Mouse (Mus musculus): ENCODE measurements around the gene Serpine2.

The Serpine2 gene

DNA sequence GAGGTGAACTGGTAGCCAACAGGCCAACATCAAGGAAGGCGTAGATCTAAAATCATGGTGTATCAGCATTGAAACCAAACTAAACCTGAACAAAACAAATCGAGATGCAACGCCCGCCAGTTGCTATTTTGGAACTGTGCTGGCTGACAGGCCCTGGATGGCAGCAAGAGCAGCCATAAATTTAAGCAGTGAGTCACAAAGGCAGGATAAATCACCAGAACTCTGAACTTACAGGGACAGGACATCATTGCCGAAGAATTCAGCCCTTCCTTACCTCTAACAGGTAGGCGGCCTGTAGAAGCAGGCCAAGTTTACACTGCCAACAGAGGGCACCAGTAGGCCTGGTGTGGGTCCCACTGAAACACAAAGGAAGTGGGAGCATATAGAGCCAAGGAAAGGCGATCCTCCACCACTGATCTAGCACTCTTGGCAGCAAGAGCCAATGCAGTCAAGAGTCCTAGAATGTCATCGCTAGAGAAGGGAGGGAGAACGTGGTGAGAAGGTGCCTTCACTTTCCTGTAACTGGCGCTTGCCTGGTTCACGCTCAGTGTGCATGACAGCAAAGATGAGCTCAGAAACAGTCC, 41.6 kb downstream of the Serpine2 start:
- DNase-seq (ENCODE audit: extremely low read depth, insufficient read length, low spot score), result no peak

DNA sequence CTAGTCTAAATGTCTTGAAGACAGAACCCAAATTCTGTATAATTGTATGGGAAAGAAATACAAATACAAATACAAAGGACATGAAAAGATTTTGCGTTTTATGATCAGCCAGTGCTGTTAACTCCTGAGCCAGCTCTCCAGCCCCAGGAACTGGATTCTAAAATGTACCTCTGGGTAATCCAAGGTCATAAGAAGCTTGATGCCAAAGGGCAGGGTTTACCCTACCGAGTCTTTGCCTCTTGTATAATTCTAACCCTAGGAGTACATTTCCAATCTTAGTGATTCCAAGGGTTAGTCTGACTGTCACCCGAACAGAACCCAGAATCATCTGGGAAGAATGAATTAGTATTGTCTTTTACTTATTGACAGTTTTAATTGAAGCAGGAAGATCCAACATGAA, 45.5 kb downstream of the Serpine2 start:
- no peak for DNase-seq (ENCODE audit: extremely low read depth, insufficient read length, low spot score)

DNA sequence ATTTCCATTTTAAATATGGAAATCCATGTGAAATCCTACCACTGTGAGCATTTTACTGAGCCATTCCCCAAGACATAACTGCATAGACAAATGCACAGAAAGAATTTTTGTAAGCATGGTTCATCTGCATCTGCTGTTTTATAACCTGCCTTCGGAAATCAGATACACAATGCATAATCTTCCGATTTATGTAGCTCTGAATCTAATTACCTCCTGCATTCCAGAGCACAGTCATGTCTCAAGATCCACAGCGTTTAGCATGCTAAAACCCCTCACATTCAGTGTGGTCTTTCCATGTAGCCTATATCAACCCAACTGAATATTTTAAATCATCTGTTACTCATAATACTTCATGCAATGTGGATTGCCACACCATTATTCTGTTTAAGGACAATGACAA, 51.5 kb downstream of the Serpine2 start:
- no peak for DNase-seq (ENCODE audit: extremely low read depth, insufficient read length, low spot score)

DNA sequence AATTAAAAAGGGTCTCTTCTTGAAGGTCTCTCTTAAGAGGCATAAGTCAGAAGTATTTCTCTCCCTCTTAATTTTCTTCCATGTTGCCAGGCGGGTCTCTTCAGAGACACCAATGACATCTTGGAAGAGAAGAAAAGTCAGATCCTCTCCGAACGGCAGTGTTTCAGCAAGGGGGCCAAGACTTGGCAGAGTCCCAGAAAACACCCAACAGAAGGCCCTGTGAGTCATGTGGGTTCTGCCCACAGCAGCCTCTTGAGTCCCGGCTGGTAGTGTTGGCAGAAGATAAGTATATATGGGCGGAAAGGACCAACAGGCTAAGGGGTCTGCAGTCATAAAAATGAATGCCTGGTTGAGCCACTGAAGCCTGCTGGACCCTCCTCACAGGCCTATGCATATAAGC, 54.1 kb downstream of the Serpine2 start:
- DNase-seq (ENCODE audit: extremely low read depth, insufficient read length, low spot score), result no peak

DNA sequence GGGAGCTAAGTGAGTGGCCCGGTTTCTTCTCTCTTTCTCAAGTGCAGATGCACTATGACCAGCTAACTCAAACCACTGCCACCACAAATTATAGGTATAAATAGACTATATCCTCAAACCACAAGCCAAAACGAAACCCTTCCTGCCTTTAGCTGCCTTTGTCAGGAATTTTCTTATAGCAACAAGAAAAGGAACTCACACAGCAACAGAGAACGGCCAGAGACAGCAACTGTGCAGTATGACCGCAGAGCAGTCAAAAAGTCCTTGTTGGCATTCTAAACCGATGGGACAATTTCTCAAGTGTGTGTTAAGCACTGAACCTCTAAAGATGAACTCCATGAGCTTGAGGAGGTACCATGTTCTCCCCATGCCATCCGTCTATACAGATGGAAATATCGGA, 57.4 kb downstream of the Serpine2 start:
- DNase-seq (ENCODE audit: extremely low read depth, insufficient read length, low spot score), result no peak

DNA sequence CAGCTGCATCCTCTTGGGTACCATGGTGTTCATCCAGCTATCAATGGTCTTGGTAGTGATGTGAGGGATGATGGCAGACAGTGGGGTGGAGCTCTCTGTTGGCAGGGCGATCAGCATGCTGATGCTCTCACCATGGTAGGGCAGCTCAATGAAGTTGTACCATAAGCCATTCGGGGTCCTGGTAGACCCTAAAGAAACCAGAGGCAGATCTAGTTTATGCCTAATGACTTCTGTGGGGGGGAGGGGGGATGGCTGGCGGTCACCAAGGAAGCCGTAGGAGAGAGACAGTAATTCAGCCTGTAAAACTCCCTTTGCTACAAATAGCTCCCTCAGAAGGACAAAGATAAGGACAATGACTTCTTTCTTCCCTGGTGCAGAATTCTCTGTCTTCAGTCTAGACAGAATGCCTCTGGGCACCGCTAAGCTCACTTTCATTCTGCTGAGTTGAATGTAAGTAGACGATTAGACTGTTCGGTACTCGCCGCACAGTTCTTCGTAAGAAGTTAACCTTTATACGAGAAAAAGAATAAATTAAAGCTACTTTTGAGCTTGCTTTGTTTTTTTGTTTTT, 58.0 kb downstream of the Serpine2 start:
- no peak for DNase-seq (ENCODE audit: extremely low read depth, insufficient read length, low spot score)

DNA sequence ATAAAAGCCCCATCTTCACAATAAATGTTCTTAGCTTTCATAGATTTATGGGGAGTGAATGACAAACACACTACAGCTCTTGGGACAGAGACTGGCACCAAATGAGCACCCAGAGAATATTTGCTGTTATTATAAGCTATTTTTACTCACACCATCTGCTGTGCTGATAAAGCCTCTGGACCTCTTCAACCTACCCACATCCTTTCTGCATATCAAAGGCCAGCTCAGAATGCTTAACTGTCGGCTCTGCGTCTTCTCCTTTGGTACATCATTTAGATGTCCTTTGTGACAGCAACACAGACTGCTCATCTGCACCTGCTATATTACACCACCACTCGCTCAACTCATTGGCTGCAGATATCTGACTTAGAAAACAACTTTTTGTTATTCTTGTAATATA, 63.9 kb downstream of the Serpine2 start:
- no peak for DNase-seq (ENCODE audit: extremely low read depth, insufficient read length, low spot score)

DNA sequence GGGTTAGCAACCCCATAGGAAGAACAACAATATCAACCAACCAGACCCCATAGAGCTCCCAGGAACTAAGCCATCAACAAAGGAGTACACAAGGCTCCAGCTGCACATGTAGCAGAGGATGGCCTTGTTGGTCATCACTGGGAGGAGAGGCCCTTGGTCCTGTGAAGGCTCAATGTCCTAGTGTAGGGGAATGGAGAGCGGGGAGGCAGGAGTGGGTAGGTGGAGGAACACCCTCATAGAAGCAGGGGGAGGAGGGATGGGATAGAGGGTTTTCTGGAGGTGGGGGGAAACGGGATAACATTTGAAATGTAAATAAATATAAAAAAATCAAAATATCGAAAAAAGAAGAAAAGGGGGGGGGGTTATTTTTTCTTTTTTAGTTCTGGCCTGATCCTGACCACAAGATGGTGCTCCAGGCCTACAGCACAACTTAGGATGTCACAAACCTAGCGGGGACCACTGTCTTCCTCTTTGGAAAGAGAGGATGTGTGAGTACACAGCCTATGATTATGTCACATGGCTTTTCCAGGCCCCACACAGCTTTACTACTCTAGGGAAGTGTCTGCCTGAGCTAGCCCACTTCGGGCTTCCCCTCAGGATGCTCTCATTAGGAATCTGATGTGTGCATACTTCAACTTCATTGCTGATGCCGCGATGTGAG, 74.6 kb downstream of the Serpine2 start:
- no peak for DNase-seq (ENCODE audit: extremely low read depth, insufficient read length, low spot score)

DNA sequence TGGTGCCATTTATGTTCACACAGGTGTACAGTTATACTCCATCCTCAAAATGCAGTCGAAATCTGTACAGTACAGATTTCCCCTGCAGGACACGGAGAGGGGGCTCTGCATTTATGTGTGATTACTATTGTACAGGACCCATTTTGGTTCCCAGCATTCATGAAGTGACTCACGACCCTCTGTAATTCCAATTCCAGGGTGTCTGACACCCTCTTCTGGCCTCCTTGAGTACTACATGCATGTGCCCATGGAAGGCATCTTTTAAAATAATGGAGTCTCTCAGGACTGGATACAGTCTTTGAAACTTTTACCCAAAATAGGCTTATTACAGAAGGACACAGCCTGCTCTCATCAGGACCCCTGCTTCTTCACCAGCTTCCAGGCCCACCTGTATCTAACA, 78.5 kb downstream of the Serpine2 start:
- DNase-seq (ENCODE audit: extremely low read depth, insufficient read length, low spot score), result no peak

DNA sequence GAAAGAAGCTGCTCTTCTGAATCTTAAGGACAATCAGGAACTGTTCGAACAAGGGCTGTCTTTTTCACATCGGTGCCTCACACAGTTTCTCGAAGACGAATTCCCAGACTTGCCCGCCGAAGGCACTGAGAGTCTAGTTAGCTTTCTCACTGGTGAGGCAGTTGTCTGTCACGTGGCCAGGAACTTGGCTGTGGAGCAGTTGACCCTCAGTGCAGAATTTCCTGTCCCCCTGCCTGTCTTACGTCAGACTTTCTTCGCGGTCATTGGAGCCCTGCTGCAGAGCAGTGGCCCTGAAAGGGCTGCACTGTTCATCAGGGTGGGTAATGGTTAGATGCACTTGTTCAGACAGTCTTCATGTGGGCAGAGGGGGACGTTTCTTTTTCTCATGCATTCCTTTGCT, 83.0 kb downstream of the Serpine2 start:
- DNase-seq (ENCODE audit: extremely low read depth, insufficient read length, low spot score), result no peak

DNA sequence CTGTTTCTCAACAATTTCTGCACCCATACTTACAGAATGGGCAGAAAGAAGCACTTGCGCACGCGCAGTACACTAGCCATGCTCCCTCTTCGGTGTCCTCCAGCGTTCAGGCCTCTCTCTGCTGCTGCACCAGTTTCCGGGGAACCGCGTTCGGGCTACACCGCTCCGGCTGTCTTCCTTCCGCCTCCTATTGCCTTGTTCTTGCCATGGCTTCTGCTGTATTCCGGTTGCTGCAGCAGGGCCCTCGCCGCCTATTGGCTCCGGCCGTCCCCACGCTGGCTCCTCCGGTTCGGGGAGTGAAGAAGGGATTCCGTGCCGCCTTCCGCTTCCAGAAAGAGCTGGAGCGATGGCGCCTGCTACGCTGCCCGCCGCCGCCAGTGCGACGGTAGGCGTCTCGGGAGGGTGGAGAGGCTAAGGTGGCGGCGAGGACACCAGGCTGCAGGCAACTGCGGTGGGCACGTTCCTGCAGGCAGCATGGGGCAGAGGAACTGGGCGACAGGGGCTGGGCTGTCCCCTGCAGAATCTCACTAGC, 85.0 kb downstream of the Serpine2 start, which contains the start of the genes Mrpl44 and Wdfy1:
TSS of gene Mrpl44 (plus strand) at position 92 of the 532 bp plus-strand sequence.
TSS of gene Wdfy1 (minus strand) at position 217 of the 532 bp plus-strand sequence.
- peak; percentile 93 for DNase-seq (ENCODE audit: extremely low read depth, insufficient read length, low spot score)

DNA sequence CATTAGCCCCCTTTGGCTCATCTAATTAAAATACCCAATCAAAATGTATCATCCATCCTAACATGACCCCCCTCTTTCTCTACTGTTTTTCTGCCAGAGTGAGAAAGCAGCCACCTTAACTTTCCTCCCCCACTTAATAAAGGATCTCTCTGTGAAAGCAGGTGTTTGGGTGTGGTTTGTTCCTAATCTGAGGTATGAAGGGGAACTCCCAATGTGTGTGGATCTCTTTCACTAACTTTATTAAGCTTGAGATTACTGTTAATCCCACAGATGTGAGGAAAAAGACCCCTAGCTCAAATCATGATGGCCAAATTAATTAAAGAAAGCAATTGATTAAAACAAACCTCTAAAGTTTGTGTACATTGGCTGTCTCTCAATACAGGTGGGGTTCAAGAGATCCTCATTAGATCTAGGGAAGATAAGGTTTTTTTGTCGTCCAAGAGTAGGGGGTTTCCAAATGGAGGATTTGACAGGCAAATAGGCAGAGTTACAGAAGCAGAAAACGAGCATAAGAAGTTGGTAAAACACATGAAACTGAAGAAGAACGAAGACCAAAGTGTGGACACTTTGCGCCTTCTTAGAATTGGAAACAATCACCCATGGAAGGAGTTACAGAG, 86.7 kb downstream of the Serpine2 start:
- DNase-seq (ENCODE audit: extremely low read depth, insufficient read length, low spot score), result no peak

DNA sequence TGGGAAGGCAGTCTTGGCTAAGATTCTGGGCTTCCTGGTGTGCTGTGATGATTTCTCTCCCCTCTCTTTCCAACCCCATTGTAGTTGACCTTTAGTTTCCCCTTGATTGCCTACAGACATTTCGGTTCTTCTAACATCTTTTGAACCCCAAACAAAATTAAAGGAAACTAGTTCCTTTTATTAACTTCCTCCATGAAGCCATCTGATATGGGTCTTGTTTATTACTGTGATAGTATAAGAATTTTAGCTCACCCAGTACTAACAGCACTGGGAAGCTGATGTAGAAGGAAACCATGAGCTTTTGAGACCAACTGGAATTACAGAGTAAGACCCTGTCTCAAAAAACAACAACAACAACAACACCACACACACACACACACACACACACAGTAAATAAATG, 92.7 kb downstream of the Serpine2 start:
- DNase-seq (ENCODE audit: extremely low read depth, insufficient read length, low spot score), result no peak

DNA sequence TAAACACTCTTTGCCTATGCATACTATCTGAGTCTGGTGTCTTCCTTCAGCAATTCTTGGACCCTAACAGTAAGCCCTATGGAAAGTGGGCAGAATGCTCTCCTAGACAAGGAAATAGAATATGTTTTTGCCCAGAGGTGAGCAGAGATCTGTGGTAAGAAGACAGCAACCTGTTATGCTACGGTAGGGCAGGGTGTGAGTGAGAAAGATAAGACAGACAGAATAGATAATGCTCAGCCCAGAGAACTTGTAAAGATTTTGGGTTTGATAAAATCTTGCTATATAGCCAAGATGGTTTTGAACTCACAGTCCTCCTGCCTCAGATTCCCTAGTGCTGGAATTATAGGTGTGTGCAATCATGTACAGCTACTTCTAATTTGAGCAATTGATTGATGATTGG, 96.5 kb downstream of the Serpine2 start:
- no peak for DNase-seq (ENCODE audit: extremely low read depth, insufficient read length, low spot score)

DNA sequence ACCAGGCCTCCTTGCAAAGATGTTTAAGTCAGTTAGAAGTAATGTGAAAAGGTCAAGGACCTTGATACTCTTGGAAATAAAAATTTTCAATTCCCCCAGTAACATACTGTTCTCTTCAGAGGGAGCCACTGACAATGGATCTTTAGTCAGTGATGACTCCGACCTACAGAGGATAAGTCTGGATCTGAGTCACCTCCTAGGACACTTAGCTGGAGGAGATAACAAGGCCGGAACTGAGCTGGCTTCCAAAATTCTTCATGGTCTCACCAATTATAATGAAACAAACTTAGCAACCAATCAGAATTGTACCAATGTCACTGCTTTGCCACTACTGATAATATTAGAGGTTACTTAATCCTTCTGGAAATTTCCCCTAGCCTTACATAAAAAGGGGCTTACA, 96.9 kb downstream of the Serpine2 start:
- no peak for DNase-seq (ENCODE audit: extremely low read depth, insufficient read length, low spot score)

DNA sequence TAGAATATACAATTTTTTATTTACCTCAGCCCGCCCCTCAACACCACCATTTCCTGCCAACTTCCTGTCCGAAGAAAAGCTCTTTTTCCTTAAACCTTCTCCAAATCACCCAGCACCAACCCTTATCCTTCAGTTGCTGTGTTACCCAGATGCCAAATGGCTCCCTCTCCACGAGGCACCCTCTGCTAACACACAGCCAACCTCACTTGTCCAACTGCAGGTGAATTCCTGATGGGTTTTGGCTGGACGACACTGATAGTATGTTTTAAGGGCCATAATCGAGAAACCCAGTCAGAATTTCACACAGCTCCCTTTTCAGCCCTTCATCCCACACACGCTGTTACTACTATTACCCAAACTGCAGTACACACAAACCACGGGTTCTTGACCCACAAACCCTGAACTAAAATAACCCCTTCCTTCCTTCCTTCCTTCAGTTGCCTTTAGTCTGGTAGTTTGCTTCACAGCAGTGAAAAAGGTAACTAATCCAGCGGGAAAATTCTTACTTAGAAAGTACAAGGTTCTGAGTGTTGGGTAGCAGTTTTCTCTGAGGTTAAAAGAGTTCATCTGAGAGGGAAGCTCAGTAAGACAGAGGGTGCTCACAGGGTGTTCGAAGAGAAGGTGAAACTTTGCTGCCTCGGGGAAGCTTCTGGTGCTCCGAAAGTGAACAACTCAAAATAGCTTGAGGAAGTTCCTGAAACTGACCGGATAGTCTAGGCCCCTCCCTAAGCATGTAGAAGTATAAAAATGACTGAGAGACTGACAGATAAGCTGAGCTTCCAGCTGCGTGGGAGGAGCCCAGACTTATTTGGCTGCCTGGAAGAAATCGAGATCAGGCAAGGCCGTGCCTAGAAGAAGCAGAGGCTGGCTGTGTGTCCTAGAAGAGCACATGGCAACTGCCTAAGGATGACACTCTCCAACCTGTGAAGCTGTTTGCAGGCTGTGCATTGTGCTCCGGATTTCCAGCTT, 98.4 kb downstream of the Serpine2 start:
- DNase-seq (ENCODE audit: extremely low read depth, insufficient read length, low spot score), result no peak

DNA sequence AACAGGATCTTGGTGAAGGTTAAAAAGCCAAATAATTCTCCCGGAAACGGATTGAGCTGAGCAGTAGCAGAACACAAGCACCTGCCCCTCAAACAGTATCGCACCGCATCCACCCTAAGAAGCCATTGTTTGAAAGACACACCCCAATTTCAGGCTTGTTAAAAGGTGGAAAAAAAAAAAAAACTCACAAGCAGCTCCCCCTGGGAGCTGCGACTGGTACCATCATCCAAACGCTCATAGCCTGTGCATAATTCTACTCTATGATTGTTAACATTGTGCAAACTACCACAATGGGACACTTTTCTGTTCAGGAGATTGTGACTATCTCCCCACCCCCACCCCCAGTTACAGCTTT, 99.1 kb downstream of the Serpine2 start:
- DNase-seq (ENCODE audit: extremely low read depth, insufficient read length, low spot score), result no peak

DNA sequence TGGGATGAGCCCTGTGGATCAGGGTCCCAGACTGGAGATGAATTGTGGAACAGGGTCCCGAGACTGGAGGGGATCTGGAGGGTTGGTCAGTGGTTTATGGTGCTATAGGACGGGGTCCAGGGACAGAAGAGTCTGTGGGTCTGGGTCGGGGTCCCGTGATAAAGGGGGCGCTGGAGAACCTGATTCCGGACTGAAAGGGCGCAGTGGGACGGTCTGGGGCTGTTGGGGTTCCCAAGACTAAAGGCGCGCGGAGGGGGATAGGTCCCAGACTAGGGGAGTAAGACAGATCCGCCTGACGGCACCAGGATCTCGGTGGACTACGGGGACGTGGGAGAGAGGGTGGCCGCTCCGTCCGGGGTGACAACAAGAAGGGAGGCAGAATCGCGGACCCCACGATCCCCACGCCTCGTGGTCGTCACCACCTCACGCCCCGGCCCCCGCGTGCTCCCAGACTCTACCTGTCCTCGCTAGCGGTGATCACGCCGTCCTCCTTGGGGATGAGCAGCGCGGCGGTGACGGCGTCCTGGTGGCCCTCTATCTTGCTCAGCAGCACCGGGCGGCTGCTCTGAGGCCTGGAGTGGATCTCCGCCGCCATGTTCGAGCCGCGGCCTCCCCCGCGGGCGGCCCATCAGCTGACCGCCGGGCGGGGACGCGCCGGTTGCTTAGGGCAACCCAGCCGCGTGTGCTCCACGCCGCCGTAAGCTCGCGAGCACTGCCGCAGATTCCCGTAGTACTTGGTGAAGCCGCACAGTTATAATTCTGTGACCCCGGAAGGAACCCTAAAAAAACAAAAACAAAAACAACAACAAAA, 99.7 kb downstream of the Serpine2 start:
- peak; percentile 85 for DNase-seq (ENCODE audit: extremely low read depth, insufficient read length, low spot score)

DNA sequence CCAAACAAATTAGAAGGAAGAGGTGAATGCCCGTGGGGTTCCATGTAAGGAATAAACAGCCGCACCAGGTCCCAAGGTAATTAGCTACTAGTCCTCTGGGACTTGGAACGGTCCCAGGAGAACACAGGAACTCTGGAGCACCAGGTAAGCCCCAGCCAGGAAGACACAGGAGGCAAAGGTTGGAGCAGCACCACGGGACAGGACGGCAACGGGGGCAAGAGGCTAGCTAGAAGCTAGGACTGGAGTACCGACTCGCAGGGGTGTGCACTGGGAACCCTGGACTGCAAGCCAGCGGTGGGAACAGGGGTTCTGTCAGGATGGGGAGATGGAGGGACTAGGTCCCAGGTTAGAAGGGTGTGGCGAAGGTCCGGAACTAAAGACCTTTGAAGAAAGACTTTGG, 100.3 kb downstream of the Serpine2 start:
- peak; percentile 56 for DNase-seq (ENCODE audit: extremely low read depth, insufficient read length, low spot score)
